Mouse (Mus musculus) embryonic facial prominence, embryonic 11.5 days (tissue): ENCODE measurements around the gene Zfp706. TPM values are rescaled to one million over a fixed set of nuclear protein-coding genes. Genes with fewer than 3 reads are reported as not detected.

Experiments used
- ATAC-seq: fragments of 200-750 bp; cut with Nextera tagmentation; replicated peaks from 2 replicates; pipeline ENCODE4 v1.8.0; 2017; ENCODE audit warnings: low read depth; ENCODE audit not compliant: insufficient number of reproducible peaks, low FRiP score, low TSS enrichment
- DNase-seq: peaks from one replicate; pipeline ENCODE4 v3.0.0-alpha.2; 2015; ENCODE audit warnings: low spot score
- H3K27ac ChIP-seq: fragments of 300-500 bp; sonication (generic); replicated peaks from 2 replicates; pipeline ENCODE4 v1.5.1; 2014; ENCODE audit warnings: mild to moderate bottlenecking, low read depth, low read length, control low read depth
- H3K27me3 ChIP-seq: fragments of 300-500 bp; sonication (generic); 2 replicates; pipeline ENCODE4 v1.6.1; 2014; ENCODE audit warnings: mild to moderate bottlenecking, low read length, moderate library complexity, mixed read lengths; ENCODE audit not compliant: control insufficient read depth, insufficient read depth
- H3K36me3 ChIP-seq: fragments of 300-500 bp; sonication (generic); replicated peaks from 2 replicates; pipeline ENCODE4 v1.6.1; 2014; ENCODE audit warnings: low read depth, mild to moderate bottlenecking, low read length, moderate library complexity, mixed read lengths; ENCODE audit not compliant: control insufficient read depth, insufficient read depth
- H3K4me1 ChIP-seq: fragments of 300-500 bp; sonication (generic); 2 replicates; pipeline ENCODE4 v1.6.1; 2014; ENCODE audit warnings: low read length, mixed read lengths; ENCODE audit not compliant: control insufficient read depth, insufficient read depth
- H3K4me2 ChIP-seq: fragments of 300-500 bp; sonication (generic); 2 replicates; pipeline ENCODE4 v1.6.1; 2014; ENCODE audit warnings: low read depth, mild to moderate bottlenecking, control low read depth, low read length, moderate library complexity
- H3K4me3 ChIP-seq: fragments of 300-500 bp; sonication (generic); 2 replicates; pipeline ENCODE4 v1.5.1; 2014; ENCODE audit warnings: low read depth, low read length, control low read depth
- H3K9ac ChIP-seq: fragments of 300-500 bp; sonication (generic); replicated peaks from 2 replicates; pipeline ENCODE4 v1.6.1; 2014; ENCODE audit warnings: mild to moderate bottlenecking, control low read depth, low read length
- H3K9me3 ChIP-seq: fragments of 300-500 bp; sonication (generic); replicated peaks from 2 replicates; pipeline ENCODE4 v1.6.1; 2016; ENCODE audit warnings: mild to moderate bottlenecking, low read length, inconsistent platforms, mixed read lengths; ENCODE audit not compliant: control insufficient read depth
- WGBS: fragments of 180-500 bp; shearing (Covaris S2); extraction: QIAGEN DNeasy Blood & Tissue Kit; methylation state at CpG from one replicate; pipeline ENCODE4 v1.1.7; 2014; 5-methylcytosine and 5-hydroxymethylcytosine counted together
- polyA plus RNA-seq: library from polyadenylated mRNA; unstranded; fragments of >200 nt; fragmentation: Nextera tagmentation; extraction: Ambion mirVana; gene quantifications from 2 replicates; pipeline ENCODE4 v1.2.1, GENCODE M21; 2014

Zfp706 gene
- polyA plus RNA-seq, 1 experiment from 2014 or later: 407 TPM

DNA sequence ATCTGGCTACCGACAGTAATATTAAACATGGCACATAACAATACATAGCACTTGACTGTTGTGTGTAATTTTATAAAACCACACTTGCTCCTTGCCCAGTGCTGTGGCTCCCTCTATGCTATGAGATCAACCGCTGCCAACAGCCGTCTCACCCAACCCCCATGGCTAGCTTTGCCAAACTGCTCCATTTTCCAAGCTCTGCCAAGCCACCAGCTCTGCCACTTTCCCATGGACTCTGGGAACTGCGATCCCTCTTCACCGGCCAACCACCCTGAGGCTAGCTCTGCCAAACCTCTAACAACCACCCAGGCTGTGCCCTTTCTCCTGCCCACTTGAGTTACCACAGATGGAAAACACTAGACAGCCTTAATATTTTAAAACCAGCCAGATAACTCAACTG, 33.6 kb upstream of the Zfp706 start:
- no peaks in the 10 kb centered on the region for H3K27me3 ChIP-seq
- H3K9me3 ChIP-seq: no peaks in the 10 kb centered on the region
- no peak overlapping the region for H3K4me2 ChIP-seq
- H3K9ac ChIP-seq: no peak overlapping the region
- no peaks in the 10 kb centered on the region for H3K36me3 ChIP-seq
- H3K4me3 ChIP-seq: no peak overlapping the region
- DNase-seq (no peak), ATAC-seq (no peak)
- 87% methylated on average over 5 of the region's 5 CpGs for WGBS
- no peak overlapping the region for H3K27ac ChIP-seq
- no peaks in the 10 kb centered on the region for H3K4me1 ChIP-seq

DNA sequence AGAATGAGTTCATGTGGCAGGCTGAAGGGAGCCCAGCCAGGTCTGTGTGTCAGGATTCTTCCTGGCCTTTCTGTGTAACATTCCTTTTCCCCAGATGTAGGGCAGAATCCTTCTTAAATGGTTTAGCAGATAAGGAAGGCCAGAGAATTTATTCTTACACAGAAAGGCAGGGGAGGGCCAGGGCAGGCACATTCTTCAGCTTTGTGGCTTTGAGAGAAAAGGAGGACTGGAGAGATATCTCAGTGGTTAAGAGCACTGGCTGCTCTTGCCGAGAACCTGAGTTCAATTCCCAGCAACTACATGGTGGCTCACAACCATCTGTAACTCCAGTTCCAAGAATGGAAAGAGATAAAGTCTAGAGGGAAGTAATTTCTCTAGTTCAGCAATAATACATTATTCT, 31.1 kb upstream of the Zfp706 start:
- Histone ChIP-seq H3K4me3 (no peak overlapping the region), H3K4me2 (no peak overlapping the region), H3K27me3 (no peaks in the 10 kb centered on the region), H3K9ac (no peak overlapping the region), H3K27ac (no peak overlapping the region), H3K9me3 (no peaks in the 10 kb centered on the region), H3K4me1 (no peaks in the 10 kb centered on the region), H3K36me3 (no peaks in the 10 kb centered on the region)
- ATAC-seq: no peak
- 86% methylated on average over 1 of the region's 1 CpGs for WGBS
- DNase-seq: no peak

DNA sequence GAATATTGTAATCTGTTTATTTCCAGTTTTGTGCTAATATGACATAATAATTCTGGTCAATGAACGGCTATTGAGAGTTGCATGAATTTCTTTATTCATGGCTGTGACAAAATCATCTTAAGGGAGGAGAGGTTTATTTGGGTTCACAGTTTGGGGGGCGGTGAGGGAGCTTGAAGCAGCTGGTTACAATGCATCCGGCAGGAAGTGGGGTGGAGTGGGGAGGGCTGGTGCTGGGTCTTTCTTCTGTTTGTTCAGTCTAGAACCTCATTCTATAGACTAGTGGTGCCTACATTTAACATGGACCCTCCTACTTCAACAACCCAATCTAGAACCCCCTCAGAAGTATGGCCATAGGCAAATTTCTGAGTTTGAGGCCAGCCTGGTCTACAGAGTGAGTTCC, 30.1 kb upstream of the Zfp706 start:
- DNase-seq (no peak), ATAC-seq (no peak)
- Histone ChIP-seq H3K27me3 (no peaks in the 10 kb centered on the region), H3K4me3 (no peak overlapping the region), H3K9me3 (no peaks in the 10 kb centered on the region), H3K4me1 (no peaks in the 10 kb centered on the region), H3K4me2 (no peak overlapping the region), H3K27ac (no peak overlapping the region), H3K9ac (no peak overlapping the region), H3K36me3 (no peaks in the 10 kb centered on the region)
- 87% methylated on average over 3 of the region's 3 CpGs for WGBS

DNA sequence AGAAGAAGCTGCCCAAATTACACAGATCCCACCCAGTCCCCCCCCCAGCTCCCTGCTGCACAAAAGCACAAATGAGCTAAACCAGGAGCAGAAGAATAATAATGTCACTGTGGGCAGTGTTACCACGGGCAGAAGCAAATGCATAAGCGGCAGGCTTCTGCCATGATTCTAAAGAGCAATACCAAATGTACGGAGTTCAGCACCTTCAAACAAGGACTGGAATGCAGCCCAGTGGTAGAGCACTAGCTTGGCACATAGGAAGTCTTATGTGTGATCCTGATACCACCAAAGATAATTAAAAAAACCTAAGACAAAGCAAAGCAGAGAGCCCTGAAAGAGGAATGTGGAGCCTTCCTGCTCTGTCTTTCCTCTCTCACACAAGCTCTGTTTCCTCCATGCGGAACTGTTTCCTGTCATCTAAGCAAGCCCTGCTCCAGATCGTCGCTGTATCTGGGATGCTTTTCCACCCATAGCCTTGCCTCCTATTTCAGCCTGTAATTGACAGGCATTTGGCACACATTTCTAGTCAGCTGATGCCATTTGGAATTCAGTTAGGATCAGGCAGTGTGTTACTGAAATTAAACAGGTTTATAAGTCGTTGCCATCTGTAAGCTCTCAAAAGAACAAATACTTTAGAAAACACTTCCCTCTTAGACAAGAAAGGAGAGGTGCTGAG, 29.0 kb upstream of the Zfp706 start:
- no peaks in the 10 kb centered on the region for H3K9me3 ChIP-seq
- 65% methylated on average over 7 of the region's 7 CpGs for WGBS
- no peak overlapping the region for H3K4me2 ChIP-seq
- no peaks in the 10 kb centered on the region for H3K4me1 ChIP-seq
- DNase-seq (peak; percentile 19), ATAC-seq (no peak)
- H3K27me3 ChIP-seq: no peaks in the 10 kb centered on the region
- no peak overlapping the region for H3K27ac ChIP-seq
- no peak overlapping the region for H3K4me3 ChIP-seq
- no peak overlapping the region for H3K9ac ChIP-seq
- no peaks in the 10 kb centered on the region for H3K36me3 ChIP-seq

DNA sequence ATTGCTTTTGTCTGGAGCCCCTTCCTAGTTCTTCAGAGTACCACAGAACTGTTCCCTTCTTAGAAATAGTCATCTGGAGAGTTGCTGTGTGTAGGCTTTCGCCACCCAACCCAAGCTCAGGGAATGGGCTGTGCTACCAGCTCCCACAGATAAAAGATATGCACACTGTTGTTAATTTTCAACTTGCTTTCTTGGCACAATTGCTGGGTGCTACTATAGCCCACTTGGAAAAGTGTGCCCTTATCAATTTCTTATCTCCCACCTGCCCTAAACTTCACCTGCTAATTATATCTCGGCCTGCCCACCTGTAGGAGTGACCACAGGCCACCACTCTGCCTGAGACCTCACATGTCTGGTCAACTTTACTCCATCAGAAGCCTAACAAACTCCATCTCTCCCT, 26.6 kb upstream of the Zfp706 start:
- H3K9ac ChIP-seq: no peak overlapping the region
- no peak overlapping the region for H3K4me2 ChIP-seq
- no peak overlapping the region for H3K4me3 ChIP-seq
- no peaks in the 10 kb centered on the region for H3K4me1 ChIP-seq
- H3K27ac ChIP-seq: no peak overlapping the region
- no peaks in the 10 kb centered on the region for H3K9me3 ChIP-seq
- DNase-seq (no peak), ATAC-seq (no peak)
- no peaks in the 10 kb centered on the region for H3K36me3 ChIP-seq
- 88% methylated on average over 2 of the region's 2 CpGs for WGBS
- H3K27me3 ChIP-seq: no peaks in the 10 kb centered on the region

DNA sequence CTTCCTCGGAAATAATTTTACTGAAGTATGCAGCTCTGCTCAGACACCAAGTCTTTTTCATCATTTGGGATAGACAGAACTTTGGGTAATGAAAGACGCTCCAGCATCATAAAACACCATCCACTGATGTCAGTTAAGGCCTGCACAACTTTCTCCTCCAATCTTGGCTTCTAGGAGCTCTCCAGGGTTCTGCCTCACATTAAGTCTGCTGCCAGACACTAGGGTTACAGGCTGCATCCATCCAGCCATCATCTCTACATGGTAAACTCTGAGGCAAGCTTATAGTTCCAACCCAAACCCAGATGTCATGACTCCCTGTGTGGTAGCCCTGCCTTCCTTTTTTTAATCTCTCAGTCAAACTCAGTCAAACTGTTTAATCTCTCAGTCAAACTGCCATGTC, 25.9 kb upstream of the Zfp706 start:
- Histone ChIP-seq H3K27ac (no peak overlapping the region), H3K9ac (no peak overlapping the region), H3K4me2 (no peak overlapping the region), H3K36me3 (no peaks in the 10 kb centered on the region), H3K4me1 (no peaks in the 10 kb centered on the region), H3K4me3 (no peak overlapping the region), H3K27me3 (no peaks in the 10 kb centered on the region), H3K9me3 (no peaks in the 10 kb centered on the region)
- WGBS: 84% methylated on average over 2 of the region's 2 CpGs
- ATAC-seq (no peak), DNase-seq (no peak)

DNA sequence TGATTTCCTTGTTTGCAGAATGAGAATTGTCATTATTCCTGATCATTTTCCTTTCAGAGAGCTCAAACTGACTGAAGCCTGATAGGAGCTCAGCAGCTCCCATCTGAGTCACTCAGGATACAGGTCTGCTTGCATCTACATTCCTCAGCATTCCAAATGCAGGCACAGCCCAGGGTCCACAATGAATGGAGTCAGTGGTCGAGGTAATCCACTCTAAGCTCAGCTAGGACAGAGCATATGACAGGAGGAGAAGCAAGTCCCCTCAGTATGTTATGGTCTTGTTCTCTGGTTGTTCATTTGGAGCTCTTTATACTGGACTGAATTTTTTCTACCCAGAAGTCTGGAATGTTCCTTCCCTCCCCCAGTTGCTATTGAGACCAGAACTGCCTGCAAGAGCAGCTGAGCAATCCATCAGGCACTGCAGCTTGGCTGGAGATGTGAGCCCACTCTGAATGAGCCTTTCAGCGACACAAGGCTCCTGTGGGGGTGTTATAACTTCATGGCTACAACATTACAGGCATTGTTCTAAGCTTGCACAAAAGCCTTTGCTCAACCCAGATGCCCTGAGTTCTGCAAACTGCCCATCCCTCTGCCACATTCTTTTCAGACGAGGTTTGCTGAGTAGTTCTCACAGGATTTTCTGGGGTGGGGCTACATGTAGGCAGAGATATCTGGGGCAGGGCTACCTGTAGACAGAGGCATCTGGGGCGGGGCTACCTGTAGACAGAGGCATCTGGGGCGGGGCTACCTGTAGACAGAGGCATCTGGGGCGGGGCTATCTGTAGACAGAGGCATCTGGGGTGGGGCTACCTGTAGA, 24.0 kb upstream of the Zfp706 start:
- H3K4me2 ChIP-seq: no peak overlapping the region
- H3K9ac ChIP-seq: no peak overlapping the region
- H3K4me1 ChIP-seq: no peaks in the 10 kb centered on the region
- no peaks in the 10 kb centered on the region for H3K9me3 ChIP-seq
- ATAC-seq (0 out of 2 replicates have a peak, but pooled peaks have one; percentile 39), DNase-seq (no peak)
- WGBS: 31% methylated on average over 6 of the region's 6 CpGs
- no peaks in the 10 kb centered on the region for H3K27me3 ChIP-seq
- H3K4me3 ChIP-seq: no peak overlapping the region
- H3K27ac ChIP-seq: no peak overlapping the region
- H3K36me3 ChIP-seq: no peaks in the 10 kb centered on the region

DNA sequence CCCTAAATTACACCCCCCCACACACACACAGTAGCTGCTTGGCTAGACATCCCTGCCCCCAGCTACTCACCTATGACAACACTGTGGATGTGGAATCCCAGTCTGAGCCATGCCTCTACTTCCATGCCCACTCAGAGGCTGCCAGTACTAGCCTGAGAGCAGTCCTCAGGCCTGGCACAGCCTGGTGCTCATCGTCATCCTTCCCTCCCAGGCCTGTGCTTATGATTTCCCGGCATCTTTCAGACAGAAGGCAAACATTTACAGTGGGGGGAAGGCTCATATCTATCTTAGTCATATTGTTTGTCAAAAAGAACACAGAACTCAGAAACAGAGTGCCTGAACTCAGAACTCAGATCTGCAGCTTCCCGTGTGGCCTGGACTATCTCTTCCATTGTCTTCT, 23.4 kb upstream of the Zfp706 start:
- DNase-seq (no peak), ATAC-seq (no peak)
- Histone ChIP-seq H3K36me3 (no peaks in the 10 kb centered on the region), H3K4me3 (no peak overlapping the region), H3K9me3 (no peaks in the 10 kb centered on the region), H3K27ac (no peak overlapping the region), H3K27me3 (no peaks in the 10 kb centered on the region), H3K4me1 (no peaks in the 10 kb centered on the region), H3K4me2 (no peak overlapping the region), H3K9ac (no peak overlapping the region)
- 88% methylated on average over 3 of the region's 3 CpGs for WGBS
